Mouse (Mus musculus) liver, embryonic 14.5 days (tissue): ENCODE measurements at regions not wholly inside any gene's neighbourhood (a gene's known extent, or its start where the extent isn't known, plus 50 kb on each side); places are given as distances from the start of the nearest gene placed in this dataset.

Experiments used
- CTCF ChIP-seq: IDR thresholded peaks from 2 replicates; pipeline ENCODE4 v1.5.1; 2016; ENCODE audit warnings: antibody characterized with exemption, low read depth, control low read depth
- EP300 ChIP-seq: IDR thresholded peaks from 2 replicates; pipeline ENCODE4 v1.6.1; 2016; ENCODE audit warnings: antibody characterized with exemption, low read depth

DNA sequence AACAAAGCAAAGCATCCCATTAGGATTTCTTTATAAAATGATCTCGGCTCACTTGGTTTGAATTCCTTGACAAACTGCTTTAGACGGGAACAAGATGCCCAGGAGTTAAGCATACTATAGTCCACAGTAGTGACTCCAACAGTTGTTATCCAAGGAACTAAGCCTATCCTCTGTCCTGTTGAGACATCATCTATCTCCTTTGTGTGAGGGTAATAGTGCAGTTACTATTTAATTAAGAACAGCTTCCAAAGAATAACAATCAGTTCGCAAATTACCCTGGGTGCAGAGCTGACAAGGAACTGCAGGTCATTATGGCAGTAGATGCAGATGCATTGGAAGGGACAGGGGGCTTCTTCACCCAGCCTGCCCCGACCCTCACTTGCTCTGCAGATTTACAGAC, 115.7 kb upstream of the Slc24a5 start:
- TF ChIP-seq CTCF (no peak), EP300 (no peak)
